Mouse (Mus musculus): ENCODE data around the gene Stpg1. TPM values are rescaled to one million over a fixed set of nuclear protein-coding genes. Genes with fewer than 3 reads are reported as not detected.

Gene Stpg1
- not detected for total RNA-seq (2022)

DNA sequence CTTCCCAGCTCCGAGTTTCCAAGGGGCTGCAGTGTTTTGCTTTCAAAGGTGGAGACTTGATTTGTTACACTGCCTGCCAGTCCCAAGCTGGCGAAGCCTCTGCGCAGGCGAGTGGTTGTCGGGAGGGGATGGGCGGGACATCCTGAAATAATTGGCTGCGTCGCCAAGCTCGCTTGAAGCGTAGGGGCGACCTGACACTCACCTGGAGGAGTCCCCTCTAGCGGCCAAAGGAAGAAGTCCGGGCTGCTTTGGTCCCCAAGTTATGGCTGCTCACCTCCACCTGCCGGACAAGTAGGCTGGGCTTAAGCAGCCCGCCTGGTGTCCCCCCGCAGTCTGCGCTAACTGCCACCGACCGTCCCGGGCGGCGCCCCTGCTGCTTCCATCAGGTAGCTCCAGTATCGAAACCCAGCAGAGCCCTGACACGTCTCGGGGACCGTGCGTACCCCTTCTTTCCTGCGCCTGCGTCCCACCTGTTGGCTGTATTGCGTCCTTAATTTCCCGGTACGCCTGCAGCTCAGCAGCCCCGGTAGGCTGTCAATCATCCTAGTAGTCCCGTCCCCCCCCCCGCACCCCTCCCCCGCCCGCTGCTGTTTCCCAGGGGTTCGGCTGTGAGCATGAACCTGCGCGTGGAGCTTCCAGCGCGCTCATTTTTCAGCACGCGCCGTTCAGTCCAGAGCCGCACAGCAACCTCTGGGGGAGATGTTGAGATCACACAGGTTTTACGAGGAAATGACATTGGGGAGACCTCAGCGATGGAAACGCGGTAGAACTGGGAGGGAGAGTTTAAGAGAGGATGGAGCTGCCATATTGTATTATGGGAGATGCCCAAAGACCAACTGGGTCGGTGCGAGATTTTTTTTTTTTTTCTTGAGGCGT lies at the start of gene Stpg1, which contains the start of gene Nipal3:
Gene Stpg1, plus strand, starts transcription at position 270 of the 876 bp plus-strand sequence.
Gene Nipal3, minus strand, starts transcription at position 518 of the 876 bp plus-strand sequence.
- DNase-seq (ENCODE audit: low spot score in 2 of 2): peak; percentile 74 to 81

DNA sequence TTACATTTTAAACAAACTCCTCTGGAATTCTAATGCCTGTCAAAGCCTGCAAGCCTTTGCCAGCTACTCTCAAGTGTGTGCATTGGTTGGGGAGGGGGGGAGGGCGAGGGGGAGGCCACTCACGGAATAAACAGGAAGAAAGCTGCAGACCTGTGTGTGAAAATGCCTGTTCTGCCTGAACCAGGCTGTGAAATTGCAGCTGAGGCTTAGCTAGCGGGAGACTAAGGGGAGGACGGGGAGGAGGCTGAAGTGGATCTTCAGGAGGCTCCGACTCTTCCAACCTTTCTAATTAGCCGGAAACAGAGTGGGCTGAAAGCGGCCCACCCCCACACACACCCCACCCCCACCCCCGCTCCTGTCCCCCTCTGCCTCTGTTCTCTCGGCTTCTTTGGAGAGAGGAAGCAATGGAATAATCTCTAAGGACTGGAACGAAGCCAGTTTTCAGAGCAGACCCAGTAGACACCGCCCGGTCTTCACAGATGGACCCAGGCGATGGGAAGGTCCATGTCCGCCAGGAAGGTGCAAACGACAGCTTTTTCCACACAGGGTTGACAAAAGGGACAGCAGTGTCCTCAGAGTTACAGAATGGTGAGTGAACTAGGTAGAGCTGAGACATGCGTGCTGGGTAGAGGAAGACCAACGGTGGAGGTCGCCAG lies 43.1 kb upstream of the Stpg1 start:
- no peak for DNase-seq (ENCODE audit: low spot score in 2 of 2)

DNA sequence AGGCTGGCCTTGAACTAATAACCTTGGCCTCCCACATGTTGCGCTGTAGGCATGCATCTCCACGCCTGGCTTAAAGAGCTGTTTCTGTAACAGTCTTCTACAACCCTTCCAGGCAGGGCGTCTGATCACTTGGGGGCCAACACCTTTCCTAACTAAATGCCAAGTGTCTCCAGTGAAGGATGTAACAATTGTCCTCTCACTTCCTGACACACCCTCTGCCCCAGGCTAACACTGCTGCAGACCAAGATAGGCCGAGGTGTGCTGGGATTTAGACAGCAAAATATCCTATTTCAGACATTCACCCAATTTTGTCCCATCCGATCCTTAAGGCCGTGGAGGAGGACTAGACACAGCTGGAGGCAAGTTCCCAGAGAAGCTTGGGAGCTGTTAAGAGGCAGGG lies 41.4 kb upstream of the Stpg1 start:
- DNase-seq (ENCODE audit: low spot score in 2 of 2): no peak

DNA sequence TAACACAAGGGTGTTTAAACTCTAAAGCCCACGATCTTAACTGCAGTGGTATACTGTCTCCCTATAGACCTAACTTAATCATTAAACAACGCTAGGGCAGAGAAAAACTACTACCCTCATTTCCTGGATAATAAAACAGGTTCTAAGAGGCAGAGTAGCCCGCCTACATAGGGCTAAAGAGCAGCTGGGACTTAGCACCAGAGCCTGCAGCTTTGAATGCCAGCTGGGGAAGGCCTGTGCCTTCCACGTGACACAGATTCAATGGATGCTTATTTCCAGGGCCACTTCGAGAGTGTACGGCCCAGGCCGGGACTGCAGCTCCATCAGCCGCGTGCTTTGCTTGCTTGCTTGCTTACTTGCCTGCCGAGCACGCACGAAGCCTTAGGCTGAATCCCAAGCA lies 41.0 kb upstream of the Stpg1 start:
- no peak for DNase-seq (ENCODE audit: low spot score in 2 of 2)

DNA sequence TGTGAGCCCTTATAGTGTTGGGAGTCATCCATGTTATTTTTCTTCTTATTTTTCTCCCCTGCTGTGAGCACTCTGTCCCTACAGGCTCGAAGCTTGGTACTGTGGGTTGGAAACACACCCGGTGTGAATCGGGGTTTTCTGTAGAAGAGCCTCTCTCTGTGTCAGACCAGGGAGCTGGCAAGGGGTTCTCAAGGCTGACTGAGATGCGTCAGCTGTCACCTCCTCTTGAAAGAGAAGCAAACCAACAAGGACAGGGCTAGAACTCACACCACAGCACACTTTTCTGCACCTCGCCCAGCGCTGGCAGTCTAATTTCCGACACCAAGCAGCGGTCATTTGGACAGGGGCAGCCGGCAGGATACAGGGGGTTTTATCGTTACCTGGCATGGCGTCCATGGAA lies 31.2 kb upstream of the Stpg1 start:
- DNase-seq (ENCODE audit: low spot score in 2 of 2): no peak

DNA sequence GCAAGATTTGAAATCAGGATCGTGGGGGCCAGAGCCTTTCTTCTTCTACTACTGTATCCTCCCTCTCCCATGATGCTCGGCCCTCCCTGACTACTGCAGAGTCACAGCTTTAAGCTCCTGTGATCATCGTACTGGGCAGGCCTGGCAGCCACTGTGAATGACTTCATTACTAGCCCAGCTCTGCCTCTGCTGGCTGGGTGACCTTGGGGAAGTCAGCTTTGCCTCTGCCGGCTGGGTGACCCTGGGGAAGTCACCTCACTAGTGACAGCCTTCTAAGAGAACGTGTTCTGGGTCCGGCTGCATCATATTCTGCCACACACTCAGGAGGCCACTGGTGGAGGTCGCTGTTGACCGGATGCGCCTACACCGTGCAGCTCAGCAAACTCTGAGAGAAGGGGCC lies 16.7 kb upstream of the Stpg1 start:
- no peak for DNase-seq (ENCODE audit: low spot score in 2 of 2)

DNA sequence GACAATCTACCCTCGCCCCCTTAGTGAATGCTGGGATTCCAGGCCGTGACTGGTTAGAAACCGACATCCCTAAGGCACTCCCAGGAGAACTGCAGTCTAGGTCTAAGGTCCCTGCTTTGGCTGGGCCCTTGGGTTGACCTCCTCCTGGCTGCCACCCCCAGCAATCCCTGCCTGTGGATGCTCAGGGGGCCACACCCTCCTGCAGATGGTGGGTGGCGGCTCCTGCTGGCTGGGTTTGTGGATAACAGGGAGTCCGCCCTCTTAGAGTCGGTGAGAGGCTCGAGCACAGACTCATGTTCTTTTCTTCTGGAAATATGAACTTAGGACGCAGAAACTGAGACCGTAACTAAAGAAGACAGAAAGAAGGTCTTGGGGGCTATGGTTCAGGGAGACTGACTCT lies 14.2 kb upstream of the Stpg1 start:
- DNase-seq (ENCODE audit: low spot score in 2 of 2): no peak

DNA sequence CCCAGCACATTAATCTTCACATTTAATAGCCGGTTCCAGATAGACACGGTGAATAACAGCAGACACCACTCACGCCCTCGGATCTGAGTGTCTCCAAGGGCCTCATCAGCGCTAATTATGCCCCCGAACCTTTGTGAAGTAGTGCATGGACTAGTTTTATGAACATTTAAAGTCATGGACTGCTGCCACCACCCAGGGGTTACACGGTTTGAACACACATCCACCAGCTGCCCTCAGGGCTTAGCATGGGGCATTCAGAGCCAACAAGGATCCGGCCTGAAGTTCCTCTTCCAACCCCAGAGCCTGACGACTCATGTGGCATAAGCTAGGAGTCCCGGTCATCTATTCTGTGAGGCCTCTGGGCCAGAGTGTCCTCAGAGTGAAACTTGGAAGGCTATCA lies 9.5 kb upstream of the Stpg1 start:
- DNase-seq (ENCODE audit: low spot score in 2 of 2): no peak

DNA sequence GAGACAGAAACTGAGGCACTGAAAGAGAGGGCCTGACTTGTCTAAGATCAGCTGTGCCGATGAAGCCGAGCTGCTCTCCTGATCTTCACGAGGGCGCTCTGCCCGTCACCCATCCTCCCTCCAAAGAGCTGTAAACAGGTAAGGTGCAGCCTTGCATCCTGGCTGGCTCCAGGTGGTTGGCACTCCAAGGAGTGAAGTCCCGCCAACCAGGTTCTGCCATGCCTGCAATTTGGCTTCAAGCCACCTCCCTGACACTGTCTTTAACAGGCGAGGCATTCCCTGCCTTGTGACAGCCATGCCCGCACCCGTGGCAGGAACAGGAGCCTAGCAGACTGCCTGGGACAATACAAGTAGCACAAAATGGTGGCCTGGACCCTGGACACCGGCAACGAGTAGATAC lies 8.2 kb upstream of the Stpg1 start:
- no peak for DNase-seq (ENCODE audit: low spot score in 2 of 2)

DNA sequence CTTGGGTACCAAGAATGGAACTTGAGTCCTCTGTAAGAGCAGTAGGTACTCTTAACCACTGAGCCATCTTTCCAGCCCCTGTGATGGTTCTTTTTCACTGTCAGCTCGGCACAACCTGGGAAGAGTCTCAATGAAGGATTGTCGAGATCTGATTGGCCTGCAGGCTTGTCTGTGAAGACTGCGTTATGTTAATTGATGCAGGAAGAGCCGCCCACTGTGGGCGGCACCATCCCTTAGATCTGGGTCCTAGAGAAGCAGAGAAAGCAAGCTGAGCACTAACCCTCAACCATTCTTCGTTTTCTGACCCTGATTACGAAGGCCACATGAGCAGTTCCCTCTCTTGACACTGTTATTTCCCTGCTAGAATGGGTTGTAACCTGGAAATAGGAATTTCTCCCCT lies 5.3 kb upstream of the Stpg1 start:
- no peak for DNase-seq (ENCODE audit: low spot score in 2 of 2)

DNA sequence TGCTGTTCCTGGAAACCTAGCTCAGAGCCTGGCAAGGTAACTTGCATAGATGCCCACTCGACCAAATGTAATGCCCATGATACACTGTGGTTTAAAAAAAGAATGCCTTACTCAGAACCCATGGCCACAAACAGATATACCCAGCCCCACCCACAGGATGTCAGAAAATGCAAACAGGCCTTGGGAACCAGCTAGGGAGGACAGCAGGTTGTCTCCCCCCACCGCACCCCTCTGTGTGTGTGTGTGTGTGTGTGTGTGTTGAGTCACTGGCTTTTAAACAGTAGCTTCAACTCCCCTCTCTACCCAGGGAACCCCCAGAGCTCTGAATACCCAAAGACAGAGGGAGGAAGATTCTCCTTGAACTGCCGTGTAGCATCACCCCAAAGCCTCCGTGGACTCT lies 1.3 kb upstream of the Stpg1 start:
- no peak for DNase-seq (ENCODE audit: low spot score in 2 of 2)

DNA sequence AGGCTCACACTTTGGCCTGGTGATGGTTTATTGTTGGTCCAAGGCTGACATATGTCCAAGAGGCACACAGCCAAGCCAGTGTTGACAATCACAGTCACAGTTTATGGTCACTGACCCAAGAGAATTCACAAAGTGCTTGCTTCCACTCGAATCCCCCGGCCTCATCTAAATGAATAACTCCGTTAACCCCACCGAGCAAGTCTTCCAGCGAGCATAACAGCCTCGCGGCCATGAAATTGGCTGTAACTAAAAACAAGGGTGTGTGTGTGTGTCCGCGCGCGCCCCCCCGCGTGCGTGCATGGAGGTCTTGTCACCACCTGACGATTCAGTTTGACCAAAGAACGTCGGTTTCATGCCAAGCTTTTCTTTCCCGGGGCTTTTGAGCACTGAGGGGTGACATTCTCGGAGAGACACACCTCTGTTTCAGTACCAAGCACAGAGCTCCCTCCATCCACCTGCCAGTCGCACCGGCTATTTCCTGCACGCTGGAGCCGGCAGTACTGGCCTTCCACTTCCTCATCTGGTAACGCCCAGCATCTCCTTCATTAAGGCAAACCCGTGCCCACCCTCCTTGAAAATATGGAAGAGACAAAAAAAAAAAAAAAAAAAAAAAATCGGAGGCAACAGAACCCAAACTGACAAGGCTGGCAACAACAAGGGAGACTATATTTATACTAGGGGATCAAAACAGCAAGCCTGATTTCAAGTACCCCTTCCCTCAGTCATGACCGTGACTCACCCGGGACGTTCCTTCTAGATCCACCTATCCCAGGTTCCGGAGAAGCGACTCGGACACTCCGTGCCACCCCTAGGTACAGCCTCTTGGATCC lies 684 bp upstream of the Stpg1 start:
- no peak for DNase-seq (ENCODE audit: low spot score in 2 of 2)

DNA sequence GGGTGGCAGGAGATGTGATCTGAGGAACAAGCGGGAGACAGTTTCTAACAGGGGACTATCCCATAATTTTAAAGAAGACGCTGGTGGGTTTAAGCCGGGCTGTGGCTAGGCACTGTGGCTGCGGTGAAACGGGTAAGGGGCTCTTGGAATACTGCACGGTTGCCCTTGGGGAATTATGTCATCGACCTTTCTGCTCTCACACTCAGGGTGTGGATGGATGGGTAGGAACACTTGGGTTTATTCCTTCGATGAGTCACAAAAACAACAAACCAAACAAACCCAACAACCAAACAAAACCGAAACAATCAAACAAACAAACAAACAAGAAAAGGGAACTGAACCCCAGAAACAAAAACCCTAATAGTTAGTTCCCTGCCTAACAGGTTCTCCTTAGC lies 804 bp downstream of the Stpg1 start:
- DNase-seq (ENCODE audit: low spot score in 2 of 2): no peak

DNA sequence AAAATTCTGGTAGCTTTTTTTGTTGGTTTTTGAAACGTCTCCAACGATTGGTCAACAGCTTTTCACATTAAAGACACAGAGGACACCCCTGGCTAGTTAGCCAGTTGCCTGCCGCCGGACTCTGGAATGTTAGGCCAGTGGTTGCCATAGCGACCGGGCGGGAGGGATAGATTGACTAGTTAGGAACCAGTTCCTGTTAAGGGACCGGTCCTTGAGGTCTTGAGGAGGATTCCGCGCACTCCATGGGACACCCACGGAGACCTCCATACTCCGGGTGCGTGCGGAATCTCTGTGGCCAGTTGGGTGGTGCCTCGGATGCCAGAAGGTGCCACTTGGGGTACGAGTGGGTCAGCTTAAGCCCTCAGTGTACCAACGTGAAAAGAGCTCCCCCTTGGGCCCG lies 1.2 kb downstream of the Stpg1 start:
- DNase-seq (ENCODE audit: low spot score in 2 of 2): peak; percentile 24 to 29

DNA sequence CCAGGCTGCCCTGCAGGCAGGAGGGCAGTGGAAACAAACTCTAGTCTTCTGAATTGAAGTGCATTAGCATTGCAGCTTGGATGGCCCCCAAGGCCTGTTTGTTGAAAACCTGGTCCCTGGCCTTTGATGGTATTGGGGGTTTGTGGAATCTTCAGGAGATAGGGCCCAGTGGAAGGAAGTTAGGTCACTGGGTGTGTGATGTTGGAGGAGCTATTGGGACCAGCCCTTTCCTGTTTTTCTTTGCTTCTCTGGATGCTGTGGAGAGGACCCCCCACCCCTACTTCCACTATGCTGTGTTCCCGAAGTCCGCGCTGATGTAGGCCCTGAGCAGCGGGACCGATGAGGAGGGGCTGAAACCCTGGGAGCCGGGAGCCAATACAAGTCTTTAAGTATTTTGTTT lies 3.5 kb downstream of the Stpg1 start:
- DNase-seq (ENCODE audit: low spot score in 2 of 2): no peak

DNA sequence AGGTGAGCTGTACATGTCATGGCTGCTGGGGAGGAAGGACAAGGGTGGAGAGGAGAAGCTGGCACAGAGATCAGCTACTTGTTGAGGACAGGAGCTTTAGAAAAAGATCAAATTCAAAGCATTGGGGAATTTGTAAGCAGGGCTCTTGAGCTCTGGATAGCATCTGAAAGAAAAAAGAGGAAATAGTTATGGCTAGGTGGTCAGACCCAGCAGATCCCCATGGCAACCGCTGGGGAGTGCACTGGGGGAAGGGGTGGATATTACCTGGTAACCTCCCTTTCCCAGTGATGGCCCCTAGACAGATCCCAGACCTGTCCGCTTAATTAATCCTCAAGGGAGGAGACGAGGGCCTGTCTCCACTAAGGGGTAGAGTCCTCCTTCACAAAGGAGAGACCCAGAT lies 5.2 kb downstream of the Stpg1 start:
- DNase-seq (ENCODE audit: low spot score in 2 of 2): no peak

DNA sequence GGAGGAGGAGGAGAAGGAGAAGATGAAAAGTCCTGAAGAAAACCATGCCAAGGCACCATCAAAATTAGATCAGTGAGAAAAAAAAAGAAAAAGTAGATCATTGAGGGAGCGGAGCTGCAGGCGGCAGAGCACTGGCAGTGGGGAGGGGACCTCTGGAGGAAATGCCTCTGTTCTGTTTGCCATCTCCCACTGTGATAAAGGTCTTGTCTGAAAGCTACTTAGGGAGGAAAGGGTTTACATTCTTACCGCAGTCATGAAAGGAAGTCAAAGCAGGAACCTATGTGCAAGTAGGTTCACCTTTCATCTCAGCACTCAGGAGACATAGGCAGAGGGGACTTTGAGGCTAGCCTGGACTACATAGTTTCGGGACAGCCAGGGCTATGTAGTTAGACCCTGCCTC lies 7.0 kb downstream of the Stpg1 start:
- DNase-seq (ENCODE audit: low spot score in 2 of 2): no peak

DNA sequence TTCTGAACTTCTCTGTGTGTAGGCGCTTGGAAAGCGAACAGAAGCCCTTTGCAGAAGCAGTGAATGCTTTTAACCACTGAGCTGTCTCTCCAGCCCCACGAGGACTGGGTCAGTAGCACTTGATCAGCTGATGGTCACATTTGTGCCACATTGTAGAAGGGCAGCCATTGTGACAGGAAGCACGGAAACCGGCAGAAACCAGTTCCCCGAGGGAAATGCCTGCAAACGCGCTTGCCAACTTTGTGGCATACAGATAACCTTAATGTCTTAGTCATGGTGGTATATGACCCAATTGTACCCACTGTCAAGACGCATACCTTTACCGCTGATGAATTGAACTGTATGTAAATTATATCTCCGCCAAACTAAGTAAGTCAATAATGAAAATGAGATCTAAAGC lies 11.2 kb downstream of the Stpg1 start:
- DNase-seq (ENCODE audit: low spot score in 2 of 2): no peak

DNA sequence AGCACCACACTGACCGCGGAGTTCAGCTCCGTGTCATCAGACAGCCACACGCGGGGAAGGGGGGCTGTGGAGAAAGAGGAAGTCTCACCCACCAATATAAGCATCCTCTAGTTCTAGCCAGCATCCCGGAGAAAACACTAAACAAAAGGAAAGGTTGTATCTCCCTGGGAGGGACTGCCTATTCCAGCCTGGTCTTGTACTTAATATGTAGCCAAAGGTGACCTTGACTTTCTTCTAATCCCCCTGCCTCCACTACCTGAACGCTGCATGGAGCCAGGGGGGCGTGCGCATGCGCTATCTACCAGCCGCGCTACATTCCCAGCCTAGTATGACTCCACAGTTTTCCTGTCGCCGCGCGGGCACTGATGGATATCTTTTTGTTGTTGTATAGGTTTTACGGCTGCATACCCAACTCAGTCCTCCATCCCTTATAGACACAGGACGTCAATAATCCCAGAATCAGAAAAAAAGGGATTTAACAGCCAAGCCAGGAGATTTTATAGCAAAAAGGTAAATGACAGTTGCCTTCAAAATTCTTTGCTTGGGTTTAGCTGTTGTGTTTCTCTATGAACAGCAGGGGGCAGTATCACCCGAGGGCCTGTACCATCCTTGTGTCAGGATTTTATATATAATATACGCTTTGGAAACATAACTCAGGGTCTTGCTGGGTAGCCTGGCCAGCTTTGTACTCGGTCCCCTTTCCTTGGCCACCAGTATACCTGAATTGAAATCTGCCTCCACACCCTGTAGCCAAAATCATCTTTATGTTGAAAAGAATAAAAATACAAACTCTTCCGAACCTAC lies 13.2 kb downstream of the Stpg1 start:
- no peak for DNase-seq (ENCODE audit: low spot score in 2 of 2)

DNA sequence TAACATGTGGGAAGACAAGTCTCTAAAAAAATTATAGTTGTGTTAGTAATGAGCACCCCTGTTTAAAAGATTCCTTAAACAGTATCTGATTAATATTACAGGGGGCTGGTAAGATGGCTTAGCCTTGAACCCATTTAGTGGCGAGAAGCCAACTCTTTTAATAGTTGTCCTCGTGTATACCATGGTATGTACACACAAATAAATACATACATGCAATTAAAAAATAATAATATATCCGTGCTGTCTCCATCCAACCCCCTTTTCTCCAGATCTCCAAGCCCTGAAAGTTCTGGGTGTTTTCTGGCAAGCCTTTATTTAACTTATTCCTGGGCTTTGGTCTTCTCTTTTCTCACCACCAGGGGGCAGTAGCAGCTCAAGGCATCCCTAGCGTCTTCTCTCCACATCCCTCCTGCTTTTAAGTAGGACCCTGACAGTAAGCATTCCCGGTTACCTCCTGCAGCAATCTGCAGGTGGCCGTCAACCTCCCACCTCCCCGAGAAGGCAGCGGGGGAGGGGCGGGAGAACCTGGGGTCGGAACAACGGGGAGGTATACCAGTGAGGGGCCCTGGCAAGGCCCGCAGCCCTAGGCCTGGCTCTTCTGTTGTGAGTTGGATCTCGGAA lies 13.9 kb downstream of the Stpg1 start:
- DNase-seq (ENCODE audit: low spot score in 2 of 2): peak; percentile 17 to 28

DNA sequence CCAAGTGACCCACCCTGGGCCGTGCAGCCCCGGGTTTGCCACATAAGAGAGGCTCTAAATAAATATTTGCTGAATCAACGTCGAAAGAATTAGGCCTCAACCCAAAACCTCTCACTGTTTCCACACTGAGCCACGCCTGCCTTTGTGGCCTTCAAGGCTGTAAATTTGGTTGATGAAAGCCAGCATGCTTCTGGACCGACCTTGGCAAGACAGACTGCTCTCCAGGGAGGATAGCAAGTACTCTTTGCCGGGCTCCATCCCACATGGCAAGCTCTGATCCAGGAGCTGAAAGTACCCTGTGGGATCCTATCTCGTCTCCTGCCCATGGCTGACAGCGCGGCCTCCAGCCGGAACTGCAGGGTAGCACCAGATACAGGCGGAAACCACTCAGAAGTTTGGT lies 14.9 kb downstream of the Stpg1 start:
- no peak for DNase-seq (ENCODE audit: low spot score in 2 of 2)
